Mouse (Mus musculus) megakaryocyte, adult 5-6 weeks (primary cell): ENCODE results near the gene Ndufa10. TPM values are rescaled to one million over a fixed set of nuclear protein-coding genes. Genes with fewer than 3 reads are reported as not detected.
"Not testable (repeated sequence)": the region's sequence is repeated elsewhere in the genome, so short reads cannot be mapped to it uniquely, and the experiment has no call there.

Experiments
- ATAC-seq: 2 replicates; pipeline ENCODE4 v1.8.0; 2016; ENCODE audit warnings: mild to moderate bottlenecking, inconsistent platforms; ENCODE audit not compliant: poor library complexity, severe bottlenecking
- total RNA-seq, 2 experiments: library from RNA; stranded (forward) in 1 of 2; stranded (reverse) in 1 of 2; fragments of 153-499, 151-499 nt in 1 of 2; fragments of 221-1000, 200-1000 nt in 1 of 2; gene quantifications; 2 replicates each; pipeline versions ENCODE4 v1.2.3 to v1.2.4; 2015 to 2017

The Ndufa10 gene
- total RNA-seq (2015) (112 TPM in 2 replicates), total RNA-seq (2017) (72.1 and 76.6 TPM in 2 replicates)

DNA sequence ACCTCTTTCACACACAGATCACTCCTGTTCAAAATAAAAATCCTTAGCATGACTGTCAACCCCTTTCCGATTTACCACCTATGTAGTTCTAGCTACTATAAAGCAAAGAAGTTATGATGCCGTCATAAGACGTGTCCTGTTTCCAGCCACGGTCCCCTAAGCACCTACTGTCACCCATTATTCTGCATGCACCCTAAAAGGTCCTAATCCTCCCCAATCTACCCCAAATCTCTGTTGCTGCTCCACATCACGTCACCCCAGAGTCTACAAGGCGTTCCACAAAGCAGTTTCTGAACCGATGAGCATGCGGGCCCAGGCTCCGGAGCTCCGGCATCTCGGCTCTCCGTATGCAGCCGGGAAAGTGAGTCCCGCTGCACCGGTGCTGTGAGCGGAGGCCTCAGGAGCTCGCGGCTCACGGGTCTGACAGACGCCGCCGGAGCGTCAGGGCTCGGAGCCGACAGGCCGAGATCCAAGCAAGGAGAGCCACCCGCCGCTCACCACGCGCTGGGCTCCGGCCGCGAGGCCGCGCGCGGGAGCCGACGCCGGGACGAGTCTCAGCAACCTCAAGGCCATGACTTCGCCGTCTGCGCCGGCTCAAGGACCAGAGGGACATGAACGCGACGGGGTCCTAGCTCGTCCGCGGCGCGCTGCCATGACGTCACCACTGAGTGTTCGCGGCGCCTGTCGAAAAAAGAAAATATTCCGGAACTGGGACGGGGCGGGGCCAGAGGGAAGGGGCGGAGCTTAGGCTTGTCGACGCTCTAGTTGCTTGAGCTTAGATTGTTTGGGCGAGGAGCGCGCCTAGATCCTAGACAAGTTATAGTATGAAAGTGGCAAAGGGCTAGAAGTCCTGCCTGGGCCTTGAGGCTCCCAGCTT lies at the start of gene Ndufa10:
Ndufa10 (minus strand) TSS at position 696 of the 877 bp plus-strand sequence.
- ATAC-seq: peak; percentile 93

DNA sequence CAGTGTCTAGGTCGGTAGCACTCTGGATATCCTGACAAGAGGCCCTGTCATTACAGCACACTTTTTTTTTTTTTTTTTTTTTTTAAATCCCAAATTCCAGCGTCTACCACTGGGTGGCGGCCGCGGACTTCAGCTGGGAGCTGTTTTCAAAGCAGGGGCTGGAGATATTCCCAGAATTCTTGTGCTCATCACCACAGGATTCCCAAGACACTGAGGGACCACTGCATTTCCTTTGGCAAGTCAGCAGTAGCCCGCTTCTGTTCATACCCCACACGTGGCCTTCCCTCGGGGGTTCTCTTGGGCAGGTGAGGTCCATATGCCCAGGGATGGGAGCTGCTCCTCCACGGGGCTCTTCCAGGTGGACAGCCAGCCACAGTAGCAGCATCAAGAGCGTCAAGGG lies 47.7 kb upstream of the Ndufa10 start:
- ATAC-seq: no peak

DNA sequence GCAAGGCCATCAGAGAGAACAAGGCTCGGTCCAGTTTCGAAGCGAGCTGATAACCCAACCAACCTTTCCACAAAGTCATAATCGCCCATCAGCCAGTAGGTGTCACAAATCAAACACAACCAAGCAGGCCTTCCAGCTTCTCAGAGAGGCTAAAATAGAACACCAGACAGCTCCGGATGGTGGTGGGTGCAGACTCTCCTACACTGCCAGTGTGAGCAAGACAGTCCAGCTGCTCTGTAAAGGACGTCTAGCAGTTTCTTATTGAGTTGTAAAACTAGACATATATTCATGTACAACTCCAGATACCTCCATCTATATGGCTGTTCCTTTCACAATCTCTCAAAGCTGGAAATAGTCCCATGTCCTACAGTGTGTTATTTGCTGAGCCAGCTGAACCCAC lies 45.4 kb upstream of the Ndufa10 start:
- ATAC-seq: no peak

DNA sequence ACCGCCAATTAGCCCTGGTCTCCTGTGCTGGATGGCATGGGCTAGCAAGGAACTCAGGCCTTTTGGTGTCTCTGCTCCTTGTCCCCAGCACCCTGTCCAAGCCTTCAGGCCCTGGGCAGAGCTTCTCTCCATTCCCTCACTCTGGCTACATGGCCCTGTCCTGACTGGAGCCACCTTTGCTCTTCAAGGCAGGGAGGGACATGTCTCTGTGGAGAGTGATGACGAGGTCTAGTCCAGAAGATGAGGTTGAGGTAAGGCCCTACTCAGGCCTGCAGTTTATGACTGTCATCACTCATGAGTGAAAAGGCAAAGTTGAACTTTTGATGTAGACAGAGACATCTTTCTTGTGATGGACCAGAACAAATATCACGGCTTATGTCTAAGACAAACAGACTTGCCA lies 44.9 kb upstream of the Ndufa10 start, which contains the start of gene Olfr1414:
Olfr1414 (minus strand) TSS at position 101 of the 400 bp plus-strand sequence.
- no peak for ATAC-seq

DNA sequence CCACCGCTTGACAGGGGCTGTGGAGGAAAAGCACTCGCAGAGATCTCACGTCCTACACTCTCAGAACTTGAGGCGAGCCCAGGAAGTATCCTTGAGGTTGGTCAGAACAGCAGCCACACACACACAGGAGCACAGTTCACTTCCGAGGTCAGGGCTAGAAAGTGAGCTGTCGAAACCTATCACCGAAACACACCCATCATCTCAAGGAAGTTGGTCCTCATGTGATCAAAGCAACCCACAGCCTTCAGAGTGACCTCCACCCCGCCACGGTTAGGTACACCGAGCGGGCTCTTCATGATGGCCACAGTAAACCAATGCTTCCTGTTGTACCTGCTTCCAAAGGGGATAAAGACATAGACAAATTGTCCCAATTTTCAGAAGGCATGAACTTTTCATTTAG lies 41.7 kb upstream of the Ndufa10 start:
- ATAC-seq: no peak

DNA sequence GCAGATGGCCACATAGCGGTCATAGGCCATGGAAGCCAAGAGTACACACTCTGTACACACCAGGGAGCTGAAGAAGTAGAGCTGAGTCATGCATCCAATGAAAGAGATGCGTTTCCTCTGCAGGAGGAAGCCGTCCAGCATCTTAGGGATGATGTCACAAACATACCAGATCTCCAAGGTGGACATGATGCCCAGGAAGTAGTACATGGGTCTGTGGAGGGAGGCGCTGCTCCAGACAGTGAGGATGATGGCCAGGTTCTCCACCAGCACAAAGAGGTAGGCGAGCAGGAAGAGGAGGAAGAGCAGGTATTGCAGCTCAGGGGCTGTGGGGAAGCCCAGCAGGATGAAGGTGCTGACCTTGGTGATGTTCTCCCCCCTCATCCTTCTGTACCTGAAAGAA lies 38.0 kb upstream of the Ndufa10 start:
- not testable (repeated sequence) for ATAC-seq

DNA sequence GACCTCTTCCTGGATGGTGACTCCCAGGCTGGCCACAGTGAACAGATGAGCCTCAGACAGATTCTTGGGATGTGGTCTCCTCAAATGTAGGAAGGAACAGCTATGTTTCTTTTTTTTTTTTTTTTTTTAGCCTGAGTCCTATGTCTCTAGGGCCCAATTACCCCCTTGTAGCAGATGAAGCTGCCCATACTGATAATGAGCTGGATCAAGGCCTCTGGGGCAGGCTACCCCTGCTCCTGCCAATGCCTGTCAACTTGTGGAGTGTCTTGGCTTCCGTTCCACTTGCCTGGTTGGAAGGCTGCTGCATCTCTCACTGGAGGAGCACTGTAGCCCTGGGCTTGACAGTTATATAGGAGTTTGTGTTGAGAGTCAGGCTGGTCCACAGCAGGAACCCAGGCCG lies 22.3 kb upstream of the Ndufa10 start, which contains the start of gene Olfr1415:
Olfr1415 (minus strand) TSS at position 101 of the 400 bp plus-strand sequence.
- no peak for ATAC-seq

DNA sequence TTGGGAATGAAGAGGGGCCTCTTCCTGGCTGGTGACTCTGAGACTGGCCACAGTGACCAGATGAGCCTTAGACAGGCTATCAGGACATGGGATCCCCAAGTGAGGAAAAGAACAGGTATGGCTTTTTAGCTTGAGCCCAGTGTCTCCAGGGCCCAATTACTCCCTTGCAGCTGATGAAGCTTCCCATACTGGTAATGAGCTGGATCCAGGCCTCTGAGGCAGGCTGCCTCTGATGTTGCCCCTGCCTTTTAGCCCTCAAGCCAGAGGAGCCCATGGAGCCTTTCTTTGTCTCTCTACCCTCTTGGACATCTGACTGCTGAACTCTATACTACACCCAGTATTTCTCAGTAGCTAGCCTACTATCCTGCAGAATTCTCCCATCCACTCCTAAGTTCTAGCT lies 11.4 kb upstream of the Ndufa10 start, which contains the start of gene Olfr1416:
Olfr1416 (minus strand) TSS at position 101 of the 400 bp plus-strand sequence.
- no peak for ATAC-seq

DNA sequence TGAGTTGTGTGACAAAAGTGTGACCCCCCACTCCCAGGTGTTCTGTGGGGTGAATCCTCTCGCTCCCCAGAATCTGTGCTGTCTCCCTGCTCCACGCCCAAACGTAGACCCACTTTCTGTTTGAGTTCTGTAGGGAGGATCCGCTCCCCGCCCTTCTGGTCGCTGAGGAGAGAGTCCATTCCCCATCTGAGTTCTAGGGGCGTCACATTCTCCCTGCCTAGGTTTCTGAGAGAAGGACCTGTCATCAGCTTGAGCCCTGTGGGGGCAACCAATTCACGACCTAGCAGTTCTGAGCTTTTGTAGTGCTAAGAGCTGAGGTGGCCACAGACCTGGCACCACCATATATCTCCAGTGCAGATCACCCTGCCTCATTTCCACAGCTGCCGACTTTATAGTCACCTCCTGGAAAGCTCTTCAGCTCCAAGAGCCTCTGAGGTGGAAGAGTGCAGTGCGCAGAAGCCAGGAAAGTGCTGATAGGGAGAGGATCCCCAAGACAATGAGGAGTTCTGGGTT lies 462 bp upstream of the Ndufa10 start:
- ATAC-seq: peak; percentile 65

DNA sequence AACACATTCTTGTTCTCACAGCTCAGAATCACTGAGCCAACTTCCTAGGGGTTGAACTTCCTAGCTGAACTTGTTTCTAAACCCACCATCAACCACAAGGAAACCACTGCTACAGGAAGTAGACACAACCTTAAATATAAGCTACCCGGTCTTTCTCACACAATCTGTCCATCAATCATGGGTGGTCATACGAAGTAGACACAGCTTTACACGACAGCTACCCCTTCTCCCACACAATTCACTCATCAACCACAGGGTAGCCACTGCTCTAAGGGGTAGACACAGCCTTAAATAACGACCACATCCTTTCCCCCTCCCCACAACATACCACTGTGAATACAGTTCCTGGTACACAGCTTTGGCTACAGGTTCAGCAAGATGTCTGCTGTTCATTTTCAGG lies 4.8 kb downstream of the Ndufa10 start:
- peak; percentile 16; the same call in 1 of the 2 replicates for ATAC-seq

DNA sequence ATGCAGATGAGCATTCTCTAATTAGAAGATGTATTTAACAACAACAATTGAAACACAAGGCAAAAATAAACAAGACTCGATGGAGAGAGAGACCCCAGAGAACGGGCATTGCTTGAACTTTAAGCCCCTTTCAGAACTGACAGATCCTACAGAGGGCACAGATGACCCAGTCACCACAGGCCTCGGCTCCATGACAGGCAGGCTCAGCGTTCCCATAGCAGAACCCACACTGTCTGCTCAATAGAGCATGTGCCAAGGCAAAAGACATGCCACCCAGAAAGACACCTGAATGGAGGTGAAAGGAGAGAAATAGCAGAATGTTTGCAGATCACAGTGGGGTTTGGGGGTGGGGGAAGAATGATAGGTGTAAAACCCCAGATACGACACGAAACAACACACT lies 15.2 kb downstream of the Ndufa10 start:
- no peak for ATAC-seq

DNA sequence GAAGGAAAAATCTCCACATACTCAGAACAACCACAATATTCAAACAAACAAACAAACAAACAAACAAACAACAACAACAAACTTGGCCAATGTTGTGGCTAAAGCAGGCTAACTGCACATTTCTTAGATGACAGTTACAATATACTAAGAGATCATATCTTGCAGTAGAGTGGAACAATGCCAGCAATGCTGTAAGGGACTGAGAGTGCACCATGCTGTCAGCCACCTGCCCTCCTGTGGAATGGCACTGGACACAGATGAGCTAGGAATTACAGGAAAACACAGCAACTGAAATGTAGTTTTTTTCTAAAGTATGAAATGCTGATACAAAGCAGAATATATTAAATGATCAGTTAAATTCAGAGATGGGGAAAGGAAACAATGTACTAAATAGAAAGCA lies 15.9 kb downstream of the Ndufa10 start:
- no peak for ATAC-seq

DNA sequence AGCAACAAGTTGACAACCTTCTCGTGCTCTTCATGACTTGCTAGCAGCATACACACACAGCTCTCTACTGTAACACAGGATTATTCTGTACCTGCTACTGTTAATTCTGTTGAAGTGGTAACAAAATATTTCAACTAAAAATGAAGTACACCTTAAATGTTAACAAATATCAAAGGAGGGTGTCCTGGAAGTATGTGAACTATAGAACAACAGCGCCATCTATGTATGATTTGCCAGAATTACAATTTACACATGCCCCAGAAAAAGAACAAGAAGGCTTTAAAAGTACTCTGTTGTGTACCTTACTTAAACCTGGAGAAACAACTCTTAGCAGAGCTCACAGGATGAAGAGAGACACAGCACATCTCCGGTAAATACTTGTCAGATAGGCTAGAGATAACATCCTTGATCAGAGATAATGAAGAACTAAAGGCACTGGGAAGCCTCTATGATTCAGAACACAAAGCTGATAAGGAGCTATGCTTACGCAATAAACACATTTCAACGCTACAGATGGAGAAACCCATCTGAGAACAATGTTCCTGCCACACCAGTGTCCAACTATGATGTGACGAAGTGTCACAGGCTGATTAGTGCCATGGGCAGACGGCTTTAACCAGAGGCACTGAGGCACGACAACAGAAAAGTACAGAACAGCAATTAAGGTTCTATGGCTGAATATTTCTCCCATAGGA lies 19.8 kb downstream of the Ndufa10 start:
- peak; percentile 64 for ATAC-seq

DNA sequence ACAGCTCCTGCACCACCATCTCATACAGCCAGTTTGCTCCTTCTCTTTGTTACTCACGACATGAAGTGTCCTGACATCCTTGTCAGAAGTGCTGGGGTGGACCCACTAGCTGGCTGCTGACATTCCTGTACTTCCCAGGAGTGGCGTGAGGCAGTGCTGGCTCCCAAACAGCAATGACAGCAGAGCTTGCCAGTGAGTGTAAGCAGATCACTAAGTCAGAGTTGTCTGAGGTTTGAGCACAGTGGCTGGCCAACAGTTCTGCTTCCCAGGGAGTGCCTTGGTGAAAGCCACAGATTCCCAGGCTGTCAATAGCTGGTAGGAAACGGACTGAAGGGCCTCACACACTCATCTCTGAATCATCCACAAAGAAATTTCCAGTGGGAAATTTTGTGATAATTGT lies 25.4 kb downstream of the Ndufa10 start:
- no peak for ATAC-seq

DNA sequence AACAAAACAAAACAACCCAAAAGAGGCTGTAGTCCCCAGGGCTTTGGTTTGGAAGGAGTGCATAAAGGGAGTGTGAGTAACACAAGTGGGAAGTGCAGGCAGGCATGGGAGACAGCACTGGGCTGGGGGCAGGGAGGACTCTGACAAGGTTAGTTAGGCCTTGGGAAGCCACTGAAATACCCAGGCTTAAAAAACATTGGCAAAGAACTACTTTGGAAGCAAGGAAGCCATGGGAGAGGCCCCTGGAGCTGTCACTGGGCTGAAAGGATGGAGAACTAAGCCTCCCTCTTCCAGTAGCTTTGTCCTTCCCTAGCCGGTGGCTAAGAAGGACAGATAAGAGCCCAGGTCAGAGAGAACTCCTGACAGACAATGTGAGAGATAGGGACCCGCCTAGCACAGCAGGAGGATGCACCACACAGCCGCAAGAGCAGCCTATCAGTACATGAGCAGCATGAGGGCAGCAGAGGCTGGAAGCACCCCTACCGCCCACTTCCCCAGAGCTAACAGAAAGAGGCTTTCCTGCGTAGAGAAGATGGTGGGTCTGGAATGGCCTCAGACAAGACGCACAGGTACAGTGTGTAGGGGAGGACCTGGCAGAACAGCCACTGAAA lies 32.1 kb downstream of the Ndufa10 start:
- peak; percentile 47; the same call in 1 of the 2 replicates for ATAC-seq

DNA sequence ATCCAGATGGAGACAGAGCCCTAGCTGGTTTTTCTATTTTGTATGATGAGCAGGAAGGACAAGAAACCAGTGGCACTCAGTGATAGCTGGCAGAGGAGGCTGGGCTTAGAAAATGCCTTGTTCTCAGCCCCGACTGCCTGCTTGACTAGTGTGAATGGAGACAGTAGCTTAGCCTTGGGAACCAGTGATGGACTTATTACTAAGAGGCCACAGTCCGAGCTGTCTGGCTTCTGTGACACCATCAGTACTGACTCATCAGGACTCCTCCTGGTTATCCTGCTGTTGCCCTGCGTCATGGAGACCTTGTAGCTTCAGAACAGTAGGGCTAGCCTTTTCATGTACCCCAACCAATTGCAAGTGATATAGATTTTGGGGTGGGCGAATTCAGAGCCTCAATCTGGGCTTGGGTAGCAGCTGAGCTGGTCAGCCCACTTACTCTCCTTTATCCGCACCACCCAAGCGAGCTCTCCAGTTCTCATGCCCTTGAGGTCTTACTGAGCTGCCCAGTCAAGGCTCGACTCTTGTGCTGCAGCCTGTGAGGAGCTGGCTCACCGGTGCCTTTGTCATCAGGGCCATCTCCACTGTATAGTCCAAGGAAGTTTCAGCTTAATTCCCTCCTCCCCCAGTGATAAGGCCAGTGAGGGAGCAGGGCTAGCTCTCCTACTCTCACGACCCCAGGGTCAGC lies 33.5 kb downstream of the Ndufa10 start:
- ATAC-seq: no peak

DNA sequence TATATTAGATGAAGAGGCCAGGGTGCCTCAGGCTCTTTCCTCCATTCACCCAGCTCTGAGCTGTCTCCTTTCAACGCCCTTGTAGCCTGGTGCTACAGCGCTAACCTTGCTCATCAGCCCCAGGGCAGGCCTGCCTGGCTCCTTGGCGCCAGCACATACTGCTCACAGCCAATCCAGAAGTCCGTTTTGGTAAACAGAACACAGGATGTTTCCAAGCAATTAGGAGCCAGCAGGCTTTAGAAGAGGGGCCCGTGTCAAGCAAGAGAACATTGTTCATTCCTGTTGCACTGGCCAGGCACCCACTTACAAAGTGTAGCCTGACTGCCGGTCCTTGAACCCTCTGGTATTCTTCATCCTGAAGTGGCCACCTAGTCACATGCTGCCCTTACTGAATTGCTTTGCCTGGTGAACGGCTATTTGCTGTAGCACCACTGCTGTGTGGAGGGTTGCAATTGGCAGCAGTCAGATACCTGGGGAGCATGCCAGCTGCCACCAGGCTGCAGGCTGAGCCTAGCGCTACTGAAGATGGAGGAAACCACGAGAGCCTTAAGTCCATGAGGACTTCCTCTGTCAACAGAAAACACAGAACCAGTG lies 35.9 kb downstream of the Ndufa10 start:
- no peak for ATAC-seq

DNA sequence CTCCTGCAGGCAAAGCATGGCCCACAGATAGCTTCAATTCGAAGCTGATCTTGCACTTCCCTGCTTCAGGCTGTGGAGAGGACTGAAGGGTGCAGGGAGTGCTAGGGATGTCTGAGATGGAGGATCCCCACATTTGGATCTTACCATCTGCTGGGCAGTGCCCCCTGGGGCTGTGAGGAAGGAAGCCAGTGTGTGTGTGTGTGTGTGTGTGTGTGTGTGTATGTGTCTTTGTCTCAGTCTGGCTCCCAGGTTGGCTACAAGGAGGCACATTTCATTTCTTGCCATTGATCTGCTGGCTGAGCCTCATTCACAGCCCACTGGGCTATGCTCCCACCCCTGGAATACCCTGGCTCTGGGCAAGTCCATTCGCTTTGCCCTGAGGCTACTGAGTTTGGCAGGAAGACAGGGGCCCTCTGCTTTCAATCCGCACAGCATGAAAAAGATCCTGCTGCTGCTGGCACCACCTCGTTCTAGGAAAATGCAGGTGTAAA lies 36.8 kb downstream of the Ndufa10 start:
- no peak for ATAC-seq

DNA sequence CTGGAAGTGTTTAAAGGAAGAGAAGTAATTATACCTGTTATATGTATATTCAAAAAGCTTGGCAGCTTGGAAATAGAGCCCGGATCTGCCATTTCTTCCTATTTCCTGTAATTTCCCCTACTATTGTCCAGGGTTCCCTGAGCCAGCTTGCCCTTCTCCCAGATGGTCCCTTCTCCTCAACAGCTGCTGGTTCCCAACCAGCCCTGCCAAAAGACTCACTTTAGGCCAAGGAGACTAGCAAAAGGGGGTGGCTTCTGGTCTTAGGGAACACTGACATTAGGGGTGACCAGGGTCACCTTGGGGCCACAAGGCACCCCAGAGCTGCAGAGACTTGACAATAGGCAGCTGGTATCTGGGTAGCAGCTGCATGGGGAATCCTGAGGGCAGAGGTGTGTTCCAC lies 38.7 kb downstream of the Ndufa10 start:
- no peak for ATAC-seq

DNA sequence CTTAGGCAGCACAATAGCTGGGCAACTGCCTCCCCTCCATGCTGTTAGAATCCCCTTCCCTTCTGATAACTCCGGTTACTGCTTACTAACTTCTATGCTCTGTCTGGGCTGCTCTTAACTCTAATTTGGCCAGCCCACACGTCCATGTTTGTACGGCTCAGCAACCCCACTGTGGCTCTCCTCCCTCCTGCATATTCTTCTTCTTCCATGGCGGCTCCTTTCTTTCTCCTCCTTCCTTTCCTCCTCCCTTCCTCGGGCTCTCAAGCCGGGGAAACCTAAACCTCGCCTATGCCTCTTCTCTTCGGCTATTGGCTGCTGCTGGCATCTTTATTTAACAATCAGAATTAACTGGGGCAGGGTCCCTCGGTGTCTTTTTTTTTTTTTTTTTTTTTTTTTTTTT lies 40.9 kb downstream of the Ndufa10 start:
- ATAC-seq: no peak
